26 mouse cellular contexts compared by ENCODE assay signal in the genomic region with DNA sequence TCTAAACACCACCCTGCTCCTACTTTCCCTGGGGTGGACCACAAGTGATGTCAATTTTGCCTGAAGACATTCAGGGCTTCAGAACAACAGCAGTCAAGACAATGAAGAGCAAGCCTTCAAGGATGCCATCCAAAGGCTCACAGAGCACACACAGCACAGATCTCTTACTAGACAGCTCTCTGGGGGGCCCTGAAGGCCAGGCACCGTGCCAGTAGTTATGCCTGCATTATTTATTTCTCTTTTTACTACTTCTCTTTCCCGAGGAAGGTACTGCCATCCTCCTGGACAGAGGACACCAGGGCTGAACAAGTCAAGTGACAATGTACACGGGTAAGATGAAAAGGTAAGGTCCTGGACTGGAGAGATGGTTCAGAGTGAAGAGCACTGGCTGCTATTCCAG.
DNase-seq lines count a peak whose midpoint lies in the region; TF ChIP-seq lines count a peak whose summit lies in the region.
"Had no signal": no experiment of that assay in that cellular context is flagged by ENCODE, and none has a peak within 500 bp of the region (broad histone marks: within the 10 kb centered on the region; RNA-seq: fewer than 3 reads in every experiment).

No protein-coding gene starts in this region.

- no peak for TF ChIP-seq RAD21 in MEL (IDR thresholded peaks at IDR 0.05; ENCODE audit: low read depth, low read length)

- no peak for TF ChIP-seq POLR2A in MEL (IDR thresholded peaks at IDR 0.05; ENCODE audit: control insufficient read depth in 1 of 2, insufficient read depth in 1 of 2, low read depth in 1 of 2, low read length in 2 of 2, poor library complexity in 1 of 2)

- TF ChIP-seq CTCF in MEL (IDR thresholded peaks at IDR 0.05 in 2 of 3, conservative IDR thresholded peaks at IDR 0.05 in 1 of 3; ENCODE audit: control insufficient read depth in 1 of 3, insufficient read depth in 1 of 3, low read depth in 2 of 3, low read length in 3 of 3, poor library complexity in 1 of 3, severe bottlenecking in 1 of 3) = no peak

- no peaks in the 10 kb centered on the region; the same call in 1 of the 2 replicates for H3K79me2 ChIP-seq in MEL (ENCODE audit: control insufficient read depth, insufficient read depth, low read length, poor library complexity)

- intact Hi-C loops in left cerebral cortex, postnatal 4 days (cut with DNase I) = loop anchor here (10.0 kb wide), 1 partner anchor 156 kb away; the partner anchor contains the start of gene Foxn3
- intact Hi-C loops in left cerebral cortex, postnatal 14 days (cut with DNase I) = no loop called here

- H3K4me1 ChIP-seq in MEL (ENCODE audit: control insufficient read depth in 1 of 2, insufficient read depth in 2 of 2, low read length in 2 of 2) = peaks cover 4 to 13% of the 10 kb centered on the region in 2 experiments; a peak in 3 of 4 replicates

- H3K4me3 ChIP-seq in MEL (ENCODE audit: control insufficient read depth in 1 of 2, insufficient read depth in 1 of 2, low read depth in 2 of 2, low read length in 2 of 2) = no peak overlapping the region
- H3K4me3 ChIP-seq: embryonic facial prominence, embryonic 10.5 days; embryonic facial prominence, embryonic 15.5 days; hindbrain, embryonic 10.5 days; limb, embryonic 12.5 days; megakaryocyte, embryonic 14.5 days; midbrain, embryonic 12.5 days had no signal

- no peaks in the 10 kb centered on the region for H3K9me3 ChIP-seq in MEL (replicated peaks; ENCODE audit: insufficient read depth, low read length)
- H3K9me3 ChIP-seq: embryonic facial prominence, embryonic 10.5 days; embryonic facial prominence, embryonic 15.5 days; megakaryocyte, embryonic 14.5 days; midbrain, embryonic 12.5 days had no signal

- TF ChIP-seq EP300 in MEL (IDR thresholded peaks at IDR 0.05; ENCODE audit: low read depth in 1 of 2, low read length in 2 of 2) = peak in 1 of 2 experiments; percentile 14; a peak in 1 of 4 replicates

- DNase-seq in cerebellum, postnatal 10 days = peak; percentile 56 to 63
- DNase-seq in cerebellum, postnatal 4 days (ENCODE audit: low spot score in 2 of 2) = no peak
- DNase-seq in left cerebral cortex, postnatal 4 days = peak; percentile 48
- no peak for DNase-seq in left cerebral cortex, postnatal 14 days (ENCODE audit: low spot score in 2 of 2)
- DNase-seq in MEL (ENCODE audit: low read depth, low spot score) (peak; percentile 69), NIH3T3 (ENCODE audit: low read depth) (peak; percentile 33)
- no peak for DNase-seq in lung, postnatal 36 days
- DNase-seq: cerebellum, adult 11-12 months; cerebellum, adult 9-11 months; gastrocnemius, postnatal 14 days; heart, postnatal 14 days; kidney, adult 11 months; kidney, postnatal 14 days; layer of hippocampus, adult 9-11 months; liver, postnatal 0 days; lung, postnatal 4 days; right cerebral cortex, postnatal 25 days; spleen, adult 18-20 months; thymus, postnatal 4 days had no signal

- peaks cover 0 to 16% of the 10 kb centered on the region in 2 experiments; a peak in 2 of 4 replicates for H3K36me3 ChIP-seq in MEL (ENCODE audit: control insufficient read depth in 1 of 2, insufficient read depth in 2 of 2, low read length in 2 of 2)
- H3K36me3 ChIP-seq: embryonic facial prominence, embryonic 10.5 days; embryonic facial prominence, embryonic 15.5 days; limb, embryonic 12.5 days; midbrain, embryonic 12.5 days had no signal

- no peaks in the 10 kb centered on the region for H3K27me3 ChIP-seq in MEL (ENCODE audit: control insufficient read depth in 1 of 2, insufficient read depth in 2 of 2, low read length in 2 of 2)
- H3K27me3 ChIP-seq: embryonic facial prominence, embryonic 15.5 days; limb, embryonic 12.5 days; megakaryocyte, embryonic 14.5 days had no signal

- H3K27ac ChIP-seq in MEL (ENCODE audit: control insufficient read depth, low read depth, low read length) = peak overlapping the region; percentile 0; the same call in 1 of the 2 replicates
- H3K27ac ChIP-seq: embryonic facial prominence, embryonic 10.5 days; embryonic facial prominence, embryonic 15.5 days; hindbrain, embryonic 10.5 days; limb, embryonic 12.5 days; midbrain, embryonic 12.5 days; stomach, postnatal 0 days had no signal

- no peak overlapping the region for H3K9ac ChIP-seq in MEL (ENCODE audit: control insufficient read depth, low read depth, low read length, poor library complexity, severe bottlenecking)
- H3K9ac ChIP-seq: embryonic facial prominence, embryonic 15.5 days; limb, embryonic 12.5 days; liver, postnatal 0 days; midbrain, embryonic 12.5 days had no signal

TF ChIP-seq in MEL, 35 proteins besides CTCF, POLR2A, EP300 and RAD21:
- TF ChIP-seq ETS1 (IDR thresholded peaks at IDR 0.05; ENCODE audit: low read depth, low read length) (no peak), USF1 (IDR thresholded peaks at IDR 0.05; ENCODE audit: low read depth, low read length) (no peak), MAZ (IDR thresholded peaks at IDR 0.05; ENCODE audit: low read depth, low read length) (no peak), E2F4 (IDR thresholded peaks at IDR 0.05; ENCODE audit: borderline replicate concordance, low read depth, low read length) (0 out of 2 replicates have a peak, but pooled peaks have one; percentile 25), MYC (IDR thresholded peaks at IDR 0.05; ENCODE audit: low read depth, low read length) (no peak), ZKSCAN1 (IDR thresholded peaks at IDR 0.05; ENCODE audit: low read depth, low read length) (no peak)

Comparison
In these comparisons a context has a peak if more than half of its experiments do, and no peak if none do; other contexts are left out.
1. DNase-seq: peak in cerebellum, postnatal 10 days (2 of 2), left cerebral cortex, postnatal 4 days (single experiment), MEL (single experiment) and NIH3T3 (single experiment); none in cerebellum, postnatal 4 days (0 of 2), left cerebral cortex, postnatal 14 days (0 of 2) and lung, postnatal 36 days (single experiment).